Mouse (Mus musculus) Patski (cell line): ENCODE results near the gene Slc16a9. TPM values are rescaled to one million over a fixed set of nuclear protein-coding genes. Genes with fewer than 3 reads are reported as not detected.
A peak's percentile ranks its signal among the peaks of the same experiment; 100 is the strongest.
"Not testable (repeated sequence)": the region's sequence is repeated elsewhere in the genome, so short reads cannot be mapped to it uniquely, and the experiment has no call there.

Source experiments
- ATAC-seq: fragments of 100-300 bp; one replicate; pipeline ENCODE4 v1.8.0; 2021
- CTCF ChIA-PET: fragments of 350-600 bp; sonication (Branson Sonifier 250); formaldehyde crosslinking; loops from one replicate; lab custom pipeline; 2022; ENCODE audit warnings: inconsistent platforms; lab: Charles Lee
- POLR2A ChIA-PET: fragments of 350-600 bp; sonication (Branson Sonifier 250); formaldehyde crosslinking; loops from one replicate; lab custom pipeline; 2022; ENCODE audit warnings: antibody characterized with exemption, inconsistent platforms; lab: Charles Lee
- DNase-seq: peaks from one replicate; pipeline ENCODE4 v3.0.0-alpha.2; 2011; ENCODE audit warnings: low read depth, low spot score
- H3K27me3 ChIP-seq: fragments of 371-371 bp; one replicate; pipeline ENCODE4 v1.5.1; 2021
- CTCF ChIP-seq: fragments of 100-300 bp; IDR thresholded peaks from one replicate; pipeline ENCODE4 v1.5.1; 2021
- in situ Hi-C: fragments of 300-500 bp; cut with MboI; formaldehyde crosslinking; loops from 3 replicates; pipeline ENCODE4 v1.11.1; 2018; ENCODE audit warnings: low pct_unique_long_range_greater_than_20kb, mixed read lengths
- polyA plus RNA-seq: library from polyadenylated mRNA; unstranded; gene quantifications from one replicate; pipeline ENCODE4 v1.2.3, GENCODE M21; 2021

Slc16a9 gene
- polyA plus RNA-seq, 1 experiment from 2014 or later, result 0.42 TPM

DNA sequence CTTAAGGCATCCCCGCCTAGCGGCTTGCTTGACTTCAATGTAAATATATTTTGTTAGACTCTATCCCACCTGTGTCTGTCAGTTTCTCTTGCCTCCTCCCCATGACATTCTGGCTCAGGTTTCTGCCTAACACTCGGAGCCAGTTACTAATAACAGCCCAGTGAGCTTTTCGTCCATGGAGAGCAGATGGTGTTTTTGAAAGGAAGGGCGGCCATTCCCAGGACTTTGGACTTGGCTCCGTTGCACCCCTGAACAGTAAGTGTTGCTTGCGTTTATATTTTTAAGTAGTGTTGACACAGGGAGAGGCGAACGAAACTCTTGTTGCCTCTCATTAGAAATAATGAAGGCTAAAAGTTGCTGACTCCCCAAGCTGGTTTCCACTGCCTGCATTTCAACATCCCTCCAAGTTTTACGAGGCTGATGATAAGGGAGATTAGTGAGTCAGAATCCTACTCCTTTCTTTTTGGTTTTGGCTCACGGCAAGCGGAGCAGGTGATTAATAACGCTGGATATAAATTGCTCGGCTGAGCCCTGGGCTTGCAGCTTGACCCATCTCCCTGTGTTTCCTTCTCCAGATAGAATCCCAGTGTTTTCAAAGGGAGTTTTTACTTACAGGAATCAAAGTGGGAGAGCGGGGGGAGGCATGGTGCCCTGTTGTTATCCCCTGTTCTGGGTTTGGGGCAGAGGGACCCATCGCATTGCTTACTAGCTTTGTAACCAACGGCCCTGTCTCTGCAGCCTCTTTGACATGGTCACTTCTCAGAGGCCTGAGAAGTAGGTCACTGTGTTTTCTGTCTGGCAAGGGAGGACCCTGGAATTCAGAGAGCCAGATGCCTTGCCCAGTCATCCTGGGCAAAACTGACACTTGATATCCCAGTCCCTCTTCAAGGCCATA is 40.1 kb upstream of the Slc16a9 start, which contains the start of gene Mrln:
Mrln (plus strand) TSS at position 160 of the 895 bp plus-strand sequence.
- in situ Hi-C loops, result no loop called here
- TF ChIP-seq CTCF, result no peak
- DNase-seq (peak; percentile 78), ATAC-seq (peak; percentile 82)
- no peaks in the 10 kb centered on the region for H3K27me3 ChIP-seq
- ChIA-PET CTCF (interaction anchor here (0.6 to 1.2 kb wide), 2 partner anchors 92 to 246 kb away, joined by 3 to 4 read pairs; no protein-coding TSS in a partner anchor), POLR2A (interaction anchor here (1.4 kb wide), 1 partner anchor 21 kb away, joined by 3 read pairs; no protein-coding TSS in a partner anchor)

DNA sequence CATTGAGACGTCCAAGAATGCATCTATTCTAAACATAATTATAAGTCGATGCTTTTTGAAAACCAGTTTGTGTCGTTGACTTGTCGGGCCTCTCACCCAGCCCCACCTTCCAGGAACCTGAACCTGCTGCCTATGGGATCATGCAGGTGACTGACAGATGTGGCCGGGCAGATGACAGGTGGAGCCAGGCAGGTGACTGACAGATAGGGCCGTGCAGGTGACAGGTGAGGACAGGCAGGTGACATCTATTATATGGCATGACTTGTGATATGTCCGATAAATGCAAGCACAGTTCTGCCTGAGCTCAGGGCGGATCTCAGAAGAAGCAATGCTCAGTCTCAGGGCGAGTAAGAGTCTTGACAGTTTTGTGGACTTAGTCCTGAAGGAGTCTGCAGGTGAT is 33.6 kb upstream of the Slc16a9 start:
- ChIA-PET CTCF (no interaction called here), POLR2A (no interaction called here)
- TF ChIP-seq CTCF, result no peak
- ATAC-seq (no peak), DNase-seq (no peak)
- in situ Hi-C loops, result no loop called here
- no peaks in the 10 kb centered on the region for H3K27me3 ChIP-seq

DNA sequence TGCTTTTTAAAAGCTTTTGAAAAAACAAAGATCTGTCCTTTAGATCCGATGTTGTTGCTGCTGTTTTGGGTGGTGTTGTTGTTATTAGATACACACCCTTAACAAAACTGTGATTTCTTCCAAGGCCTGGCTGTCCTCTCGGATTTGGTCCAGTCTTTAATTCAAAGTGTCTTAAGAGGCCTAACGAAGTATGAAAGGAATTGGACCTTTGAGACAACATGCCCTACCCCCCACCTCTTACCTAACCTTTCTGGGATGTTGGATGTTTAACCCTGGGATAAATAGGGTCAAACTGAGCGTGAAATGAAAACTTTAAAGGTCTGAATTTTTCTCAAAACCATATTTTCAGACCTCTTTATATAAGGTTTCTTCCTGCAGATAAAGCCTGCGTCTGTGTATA is 23.9 kb upstream of the Slc16a9 start:
- in situ Hi-C loops, result no loop called here
- no peak for ATAC-seq
- POLR2A ChIA-PET, result no interaction called here

DNA sequence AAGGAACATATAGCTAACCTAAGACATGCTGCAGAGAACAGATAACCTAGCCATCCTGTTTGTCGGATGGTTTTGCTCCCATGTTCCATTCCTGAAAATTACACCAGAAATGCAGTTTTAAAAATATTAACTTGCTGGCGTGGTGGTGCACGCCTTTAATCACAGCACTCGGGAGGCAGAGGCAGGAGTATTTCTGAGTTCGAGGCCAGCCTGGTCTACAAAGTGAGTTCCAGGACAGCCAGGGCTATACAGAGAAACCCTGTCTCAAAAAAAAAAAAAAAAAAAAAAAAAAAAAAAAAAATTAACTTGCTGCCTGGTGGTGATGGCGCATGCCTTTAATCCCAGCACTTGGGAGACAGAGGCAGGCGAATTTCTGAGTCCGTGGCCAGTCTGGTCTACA is 22.7 kb upstream of the Slc16a9 start:
- ATAC-seq, in situ Hi-C loops, DNase-seq, CTCF ChIA-PET, POLR2A ChIA-PET: not testable (repeated sequence)
- H3K27me3 ChIP-seq, result peaks cover 12% of the 10 kb centered on the region

More for the DNA sequence above, 23.9 kb upstream of the Slc16a9 start:
- no peak for DNase-seq
- CTCF ChIA-PET, result no interaction called here
- TF ChIP-seq CTCF, result no peak
- H3K27me3 ChIP-seq, result peaks cover 6% of the 10 kb centered on the region

DNA sequence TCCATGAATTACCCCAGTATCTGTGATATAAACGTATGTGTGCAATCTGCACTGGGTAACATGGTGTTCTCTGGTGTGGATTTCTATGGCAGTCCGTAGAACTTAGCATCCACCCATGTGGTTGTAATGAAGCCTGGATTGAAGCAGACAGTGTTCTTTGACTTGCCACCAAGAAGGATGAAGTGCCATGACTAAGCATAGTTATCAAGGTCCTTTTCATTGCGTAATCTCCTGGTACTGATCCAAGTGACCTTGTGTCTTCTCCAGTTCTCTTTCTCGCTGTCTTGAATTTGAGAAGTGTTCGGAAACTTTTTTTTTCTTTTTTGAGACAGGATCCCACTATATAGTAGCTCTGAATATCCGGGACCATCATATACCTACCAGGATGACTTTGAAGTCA is 20.3 kb upstream of the Slc16a9 start:
- TF ChIP-seq CTCF, result no peak
- peaks cover 11% of the 10 kb centered on the region for H3K27me3 ChIP-seq
- DNase-seq (no peak), ATAC-seq (no peak)
- CTCF ChIA-PET, result no interaction called here
- POLR2A ChIA-PET, result no interaction called here
- in situ Hi-C loops, result no loop called here

DNA sequence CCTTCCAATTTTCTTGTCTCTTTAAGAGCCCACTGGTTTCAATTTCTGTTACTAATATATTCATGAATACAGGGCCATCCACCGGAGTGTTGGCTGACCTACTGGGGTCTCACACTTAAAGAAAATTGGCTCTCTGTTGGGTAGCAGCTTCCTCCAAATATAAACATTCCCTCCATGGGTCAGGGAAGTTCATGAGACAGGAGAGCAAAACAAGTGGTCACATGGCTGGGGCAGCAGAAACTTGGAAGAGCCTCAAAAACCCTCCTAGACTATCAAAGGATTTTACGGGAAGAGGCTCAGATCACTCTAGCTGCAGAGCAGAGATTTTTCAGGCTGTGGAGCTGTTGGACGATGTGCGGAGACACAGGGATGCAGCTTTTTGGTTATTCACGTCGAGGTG is 19.1 kb upstream of the Slc16a9 start:
- ATAC-seq, result no peak
- H3K27me3 ChIP-seq, result peaks cover 11% of the 10 kb centered on the region
- CTCF ChIA-PET, result interaction anchor here (0.7 kb wide), 1 partner anchor 15 kb away, joined by 3 read pairs; no protein-coding TSS in a partner anchor
- in situ Hi-C loops, result no loop called here
- no peak for DNase-seq
- POLR2A ChIA-PET, result no interaction called here
- no peak for TF ChIP-seq CTCF

DNA sequence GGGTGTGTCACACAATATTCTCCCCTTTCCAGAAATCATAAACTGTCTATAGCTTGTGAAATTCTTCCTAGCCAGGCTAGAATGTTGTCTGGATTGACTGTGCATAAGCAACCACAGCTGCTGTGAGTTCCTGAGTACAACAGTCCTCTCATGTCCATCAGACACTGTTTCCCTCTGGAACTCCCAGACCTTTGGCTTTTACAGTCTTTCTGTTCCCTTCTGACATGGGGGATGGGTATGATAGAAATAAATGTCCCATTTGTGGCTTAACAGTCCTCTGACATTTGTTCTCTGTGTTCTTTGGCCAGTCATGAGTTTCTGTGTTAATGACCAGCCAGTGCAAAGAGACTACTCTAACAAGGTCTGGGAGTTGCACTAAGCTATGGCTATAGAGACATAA is 18.3 kb upstream of the Slc16a9 start:
- no peak for TF ChIP-seq CTCF
- in situ Hi-C loops, result no loop called here
- peaks cover 11% of the 10 kb centered on the region for H3K27me3 ChIP-seq
- ATAC-seq (no peak), DNase-seq (no peak)
- POLR2A ChIA-PET, result no interaction called here
- CTCF ChIA-PET, result no interaction called here

DNA sequence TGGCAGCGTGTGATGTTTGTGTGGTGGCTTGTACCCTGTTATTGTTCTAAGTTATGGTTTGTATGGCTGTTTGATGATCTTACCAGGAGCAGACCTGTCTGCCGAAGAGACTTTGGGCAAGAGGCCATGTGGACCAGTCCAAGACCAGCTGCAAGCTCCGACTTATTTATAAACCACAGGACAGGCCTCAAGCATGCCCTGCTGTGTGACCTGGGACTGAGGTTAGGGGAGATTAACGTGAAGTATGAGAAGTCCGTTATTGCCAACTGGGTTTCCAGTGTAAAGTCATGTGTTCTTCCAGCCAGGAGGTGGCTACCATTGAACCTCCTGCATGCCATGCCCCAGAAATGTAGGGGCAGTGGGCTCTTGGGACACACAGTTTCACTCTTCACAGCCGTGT is 14.5 kb upstream of the Slc16a9 start:
- POLR2A ChIA-PET, result no interaction called here
- DNase-seq (no peak), ATAC-seq (no peak)
- CTCF ChIA-PET, result no interaction called here
- in situ Hi-C loops, result no loop called here
- H3K27me3 ChIP-seq, result peaks cover 17% of the 10 kb centered on the region
- no peak for TF ChIP-seq CTCF

DNA sequence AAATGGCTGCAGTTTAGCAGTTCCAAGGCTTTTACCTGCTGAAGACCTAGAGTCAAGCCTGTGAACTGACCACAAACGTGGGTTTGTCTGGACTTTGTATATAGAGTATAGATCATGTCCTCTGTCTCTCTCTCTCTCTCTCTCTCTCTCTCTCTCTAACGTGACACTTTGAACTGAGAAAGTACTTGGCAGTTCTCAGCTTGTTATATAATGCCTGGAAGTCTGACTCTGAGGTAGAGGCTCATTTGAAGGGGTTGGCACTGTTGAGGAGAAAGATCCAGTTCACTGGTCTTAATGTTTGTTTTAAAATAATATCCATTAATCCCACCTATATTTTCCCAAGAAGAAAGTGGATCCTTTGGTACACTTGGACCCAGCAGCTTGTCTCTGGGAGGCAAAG is 7.0 kb upstream of the Slc16a9 start:
- DNase-seq (no peak), ATAC-seq (no peak)
- H3K27me3 ChIP-seq, result peaks cover 10% of the 10 kb centered on the region
- POLR2A ChIA-PET, result no interaction called here
- CTCF ChIA-PET, result no interaction called here
- in situ Hi-C loops, result loop anchor here (5.0 kb wide), 1 partner anchor 44 kb away; no protein-coding TSS in a partner anchor
- no peak for TF ChIP-seq CTCF

DNA sequence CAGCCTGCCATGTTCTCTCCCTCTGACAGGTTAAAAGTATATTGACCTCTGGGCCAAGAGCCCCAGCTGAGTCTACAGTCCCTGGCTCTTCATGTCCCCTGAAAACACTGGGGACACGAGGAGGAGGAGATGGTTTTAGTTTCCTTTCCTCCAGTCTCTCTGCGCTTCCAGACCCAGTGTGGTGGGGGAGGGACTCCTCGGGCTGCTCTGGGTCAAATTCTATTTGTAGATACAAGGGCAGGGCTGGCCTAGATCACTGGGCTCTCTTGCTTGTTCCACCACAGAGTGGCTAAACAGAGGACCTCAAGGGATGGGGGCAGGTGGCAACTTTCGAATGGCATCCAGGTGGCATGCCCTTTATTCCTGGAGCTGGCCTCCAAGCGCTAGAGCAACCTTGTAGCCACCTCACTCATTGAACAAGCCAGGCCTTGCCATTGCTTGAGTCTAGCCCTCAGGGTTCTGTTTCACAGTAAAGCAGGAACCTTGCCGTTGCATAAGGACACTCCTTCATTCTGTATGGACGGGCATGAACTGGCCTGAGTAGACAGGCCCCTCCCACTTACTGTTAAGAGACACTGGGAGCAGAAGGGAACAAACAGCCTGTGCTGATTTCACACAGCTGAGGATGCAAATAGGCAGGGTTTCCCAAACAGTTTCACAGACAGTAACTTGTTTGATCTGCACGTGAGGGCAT is 2.0 kb upstream of the Slc16a9 start:
- in situ Hi-C loops, result no loop called here
- CTCF ChIA-PET, result interaction anchor here (0.7 to 1.3 kb wide), 3 partner anchors 10 to 54 kb away, joined by 3 read pairs; no protein-coding TSS in a partner anchor

More for the DNA sequence above, 2.0 kb upstream of the Slc16a9 start:
- DNase-seq (no peak), ATAC-seq (no peak)
- no peak for TF ChIP-seq CTCF
- H3K27me3 ChIP-seq, result peaks cover 19% of the 10 kb centered on the region
- POLR2A ChIA-PET, result no interaction called here
